Mouse (Mus musculus) brain, embryonic 14.5 days (tissue): ENCODE measurements around the gene Tuba8. TPM values are rescaled to one million over a fixed set of nuclear protein-coding genes. Genes with fewer than 3 reads are reported as not detected.

Experiments used
- DNase-seq: peaks from one replicate; pipeline ENCODE4 v3.0.0-alpha.2; 2011; ENCODE audit warnings: low read depth
- CTCF ChIP-seq: fragments of 200-500 bp; IDR thresholded peaks from 2 replicates; pipeline ENCODE4 v1.5.1; 2012; ENCODE audit warnings: inconsistent platforms, mild to moderate bottlenecking, moderate library complexity, borderline replicate concordance; ENCODE audit not compliant: insufficient read depth, insufficient read length; ENCODE audit errors: extremely low read depth
- POLR2A ChIP-seq: fragments of 200-500 bp; IDR thresholded peaks from 2 replicates; pipeline ENCODE4 v1.6.1; 2012; ENCODE audit warnings: mild to moderate bottlenecking, inconsistent platforms, borderline replicate concordance; ENCODE audit not compliant: poor library complexity, insufficient read depth, insufficient read length, severe bottlenecking; ENCODE audit errors: extremely low read depth
- polyA plus RNA-seq: library from polyadenylated mRNA; depleted of rRNA; stranded (reverse); fragments of >200 nt; gene quantifications from 2 replicates; pipeline ENCODE4 v1.2.3, GENCODE M21; 2012

Gene Tuba8
- polyA plus RNA-seq, 1 experiment = 0.26 TPM

DNA sequence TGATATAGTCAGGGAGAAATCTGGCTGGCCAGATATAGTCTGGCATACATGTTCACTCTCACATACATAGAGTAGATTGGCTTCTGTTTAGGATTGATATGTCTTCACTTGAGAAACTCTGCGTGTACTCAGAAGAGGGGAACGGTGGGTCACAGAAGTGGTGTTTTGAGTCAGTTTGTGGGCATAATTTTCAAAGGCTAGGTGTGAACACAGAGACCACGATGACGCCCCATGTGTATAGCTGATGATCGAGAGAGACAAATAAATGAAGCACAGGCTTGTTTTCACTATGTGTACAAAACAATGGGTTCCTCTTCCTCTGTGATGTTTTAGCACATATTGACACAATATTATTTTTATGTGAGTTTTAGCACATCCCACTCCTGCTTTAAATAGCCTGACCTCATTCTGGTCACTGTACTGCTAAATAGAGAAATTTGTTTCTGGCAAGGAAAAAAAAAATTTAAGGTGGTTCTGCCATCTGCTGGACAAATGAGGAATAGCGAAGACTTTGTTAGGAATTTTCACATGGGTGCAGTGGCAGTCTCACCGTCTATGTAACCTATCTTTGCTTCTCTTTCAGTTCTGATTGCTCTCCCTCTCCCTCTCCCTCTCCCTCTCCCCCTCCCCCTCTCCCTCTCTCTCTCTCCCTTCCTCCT, 31.7 kb upstream of the Tuba8 start:
- TF ChIP-seq CTCF (peak; percentile 65), POLR2A (no peak)
- peak; percentile 83 for DNase-seq

- TF ChIP-seq CTCF (no peak), POLR2A (no peak)
- DNase-seq = no peak
Measured at GRCm38 (mm10) chr6:121179846-121180245, 30.6 kb upstream of the Tuba8 start.

- peak; percentile 97 for DNase-seq
- TF ChIP-seq CTCF (no peak), POLR2A (peak; percentile 61; the same call in 1 of the 2 replicates)
Measured at GRCm38 (mm10) chr6:121183414-121184173, 26.9 kb upstream of the Tuba8 start, which contains the start of gene Pex26. Gene Pex26, plus strand, starts transcription at chr6:121183667.

- DNase-seq = peak; percentile 83
- TF ChIP-seq POLR2A (no peak), CTCF (peak; percentile 60; the same call in 1 of the 2 replicates)
Measured at GRCm38 (mm10) chr6:121184198-121185140, 26.0 kb upstream of the Tuba8 start.

DNA sequence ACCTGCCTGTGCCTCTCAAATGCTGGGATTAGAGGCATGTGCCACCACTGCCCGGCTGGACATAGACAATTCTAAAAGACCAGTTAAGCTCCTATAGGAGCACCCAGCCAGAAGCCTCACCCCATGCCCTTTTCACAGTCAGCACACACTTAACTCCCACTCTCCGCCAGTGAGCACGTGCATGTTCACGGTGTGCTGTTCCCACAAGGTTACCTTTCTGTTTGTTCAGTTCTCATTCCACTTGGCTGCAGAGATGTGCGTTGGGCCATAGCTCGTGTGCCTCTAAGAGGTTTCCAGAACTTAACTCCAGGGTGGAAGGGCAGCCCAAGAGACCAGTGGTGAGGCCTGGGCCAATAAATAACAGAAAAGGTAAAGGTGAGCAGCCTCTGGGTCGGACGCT, 25.3 kb upstream of the Tuba8 start:
- TF ChIP-seq CTCF (no peak), POLR2A (no peak)
- no peak for DNase-seq

DNA sequence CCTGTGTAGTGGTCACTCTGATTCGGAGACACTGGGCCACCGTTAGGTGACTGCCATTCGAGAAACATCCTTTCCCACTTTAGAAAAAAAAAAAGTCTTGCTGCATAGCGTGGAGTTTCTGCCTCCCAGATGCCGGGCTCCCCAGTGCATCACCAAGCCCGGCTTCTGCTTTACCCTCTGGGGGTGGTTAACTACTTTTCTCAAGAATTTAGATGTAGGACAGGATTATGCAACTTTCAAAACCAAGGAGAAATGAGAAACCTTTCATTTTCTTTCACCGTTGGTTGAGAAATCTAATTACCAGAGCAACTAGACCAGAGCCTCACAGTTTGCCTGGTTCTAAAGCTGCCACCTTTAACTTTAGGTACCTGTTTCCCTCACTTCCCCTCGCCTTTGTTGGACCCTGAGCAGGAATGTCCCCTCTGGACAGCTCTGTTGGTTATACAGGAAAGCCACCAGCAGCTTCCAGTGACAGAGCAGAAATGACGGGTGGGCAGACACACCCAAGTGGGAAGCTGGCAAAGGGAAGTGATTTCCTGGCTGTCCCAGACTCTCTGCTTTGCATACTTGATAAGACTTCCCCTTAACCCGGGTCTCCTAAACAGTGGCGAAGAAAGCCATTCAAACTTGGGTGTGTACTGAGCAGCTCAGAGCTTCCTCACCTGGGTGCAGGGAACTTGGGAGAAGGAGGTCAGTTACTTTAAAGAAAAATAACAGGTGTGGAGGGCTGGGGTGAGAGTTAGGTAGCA, 19.1 kb upstream of the Tuba8 start:
- no peak for DNase-seq
- no peak for TF ChIP-seq CTCF
- TF ChIP-seq POLR2A = no peak

- DNase-seq = no peak
- no peak for TF ChIP-seq POLR2A
- TF ChIP-seq CTCF = no peak
Measured at GRCm38 (mm10) chr6:121194061-121194955, 16.2 kb upstream of the Tuba8 start.

DNA sequence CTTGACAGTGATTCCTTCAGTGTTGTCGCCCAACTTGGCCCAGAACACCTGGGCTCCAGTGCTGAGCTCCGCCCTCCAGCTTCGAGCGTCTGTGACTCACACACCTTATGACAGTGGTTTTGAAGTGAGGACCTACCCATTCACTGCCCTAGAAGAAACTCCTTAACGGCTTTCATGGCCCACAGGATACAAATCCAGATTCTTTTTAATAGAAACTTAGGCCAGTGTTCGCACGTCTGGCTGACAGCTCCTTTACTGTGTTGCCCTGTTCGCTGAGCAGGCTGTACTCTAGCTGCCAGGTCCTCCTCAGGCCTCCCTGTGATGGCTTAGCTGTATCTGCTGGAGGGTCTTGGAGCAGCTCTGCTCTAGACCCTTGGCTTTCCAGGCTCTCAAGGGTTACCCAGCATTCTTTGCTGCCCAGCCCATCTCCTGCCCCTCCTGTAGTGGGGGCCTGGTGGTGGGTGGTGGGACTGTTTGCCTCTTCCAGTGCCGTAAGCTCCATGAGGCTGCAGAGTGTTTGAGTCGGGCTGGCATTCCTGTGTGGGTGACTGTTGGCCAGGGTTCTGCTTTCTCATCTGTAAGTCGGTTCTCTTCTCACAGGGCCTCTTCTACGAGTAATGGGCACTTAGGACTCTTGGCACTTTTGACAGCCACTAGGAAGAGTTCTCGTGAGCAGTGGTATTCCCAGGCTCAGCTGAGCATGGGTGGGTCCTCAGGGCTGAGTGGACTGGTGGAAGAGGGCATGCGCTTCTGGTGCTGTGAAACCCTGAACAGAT, 15.4 kb upstream of the Tuba8 start:
- no peak for DNase-seq
- TF ChIP-seq CTCF (no peak), POLR2A (no peak)

DNA sequence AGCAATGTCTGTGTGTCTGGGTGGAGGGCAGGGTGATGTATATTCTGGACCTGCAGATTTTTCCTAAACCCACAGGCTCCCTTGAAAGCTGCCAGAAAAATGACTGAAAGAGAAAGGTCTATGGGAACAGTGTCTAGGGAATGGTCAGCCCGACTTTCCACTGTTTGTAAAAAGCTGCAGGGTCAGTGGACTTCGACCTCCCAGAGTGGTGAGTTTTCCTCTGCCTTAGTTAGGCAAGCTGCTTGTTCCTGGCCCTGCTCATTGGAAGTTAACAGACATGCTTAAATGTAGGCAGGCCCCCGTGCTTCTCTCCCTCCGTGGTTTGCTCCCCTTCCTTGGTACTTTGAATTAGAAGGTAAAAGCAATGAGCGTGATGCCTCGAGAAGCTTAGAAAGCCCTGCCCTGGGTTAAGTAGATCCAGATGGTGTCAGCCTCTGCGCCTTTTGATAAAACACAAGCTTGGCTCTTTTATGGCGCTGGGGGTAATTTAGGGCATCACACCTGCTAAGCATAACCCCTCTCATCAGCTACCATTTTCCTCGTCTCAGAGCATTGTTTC, 12.6 kb upstream of the Tuba8 start:
- DNase-seq = no peak
- TF ChIP-seq CTCF = no peak
- no peak for TF ChIP-seq POLR2A

- no peak for TF ChIP-seq CTCF
- no peak for TF ChIP-seq POLR2A
- no peak for DNase-seq
Measured at GRCm38 (mm10) chr6:121200458-121200857, 10.0 kb upstream of the Tuba8 start.
